Mouse (Mus musculus) liver, embryonic 13.5 days (tissue): ENCODE results near the gene Wwox. TPM values are rescaled to one million over a fixed set of nuclear protein-coding genes. Genes with fewer than 3 reads are reported as not detected.

Experiments used
- ATAC-seq: fragments of 200-750 bp; cut with Nextera tagmentation; 2 replicates; pipeline ENCODE4 v1.8.0; 2017; ENCODE audit warnings: low read depth, mild to moderate bottlenecking, moderate number of reproducible peaks, moderate library complexity
- DNase-seq: peaks from one replicate; pipeline ENCODE4 v3.0.0; 2022
- H3K27ac ChIP-seq: fragments of 300-500 bp; sonication (generic); 2 replicates; pipeline ENCODE4 v1.5.1; 2015; ENCODE audit warnings: moderate library complexity, mild to moderate bottlenecking, inconsistent platforms
- H3K27me3 ChIP-seq: fragments of 300-500 bp; sonication (generic); 2 replicates; pipeline ENCODE4 v1.6.1; 2015; ENCODE audit warnings: mild to moderate bottlenecking, inconsistent platforms
- H3K36me3 ChIP-seq: fragments of 300-500 bp; sonication (generic); 2 replicates; pipeline ENCODE4 v1.6.1; 2015; ENCODE audit warnings: mild to moderate bottlenecking, inconsistent platforms
- H3K4me1 ChIP-seq: fragments of 300-500 bp; sonication (generic); replicated peaks from 2 replicates; pipeline ENCODE4 v1.6.1; 2015; ENCODE audit warnings: inconsistent platforms
- H3K4me2 ChIP-seq: fragments of 300-500 bp; sonication (generic); 2 replicates; pipeline ENCODE4 v1.6.1; 2015; ENCODE audit warnings: inconsistent platforms, mild to moderate bottlenecking, moderate library complexity
- H3K4me3 ChIP-seq: fragments of 300-500 bp; sonication (generic); replicated peaks from 2 replicates; pipeline ENCODE4 v1.5.1; 2015; ENCODE audit warnings: mild to moderate bottlenecking, inconsistent platforms
- H3K9ac ChIP-seq: fragments of 300-500 bp; sonication (generic); 2 replicates; pipeline ENCODE4 v1.6.1; 2015; ENCODE audit warnings: mild to moderate bottlenecking, inconsistent platforms
- H3K9me3 ChIP-seq: fragments of 300-500 bp; sonication (generic); replicated peaks from 2 replicates; pipeline ENCODE4 v1.6.1; 2016; ENCODE audit warnings: inconsistent platforms
- WGBS: fragments of 180-500 bp; shearing (Covaris S2); methylation state at CpG from one replicate; pipeline ENCODE4 v1.1.7; 2015; ENCODE audit not compliant: insufficient replicate concordance; 5-methylcytosine and 5-hydroxymethylcytosine counted together
- polyA plus RNA-seq: library from polyadenylated mRNA; unstranded; fragments of >200 nt; fragmentation: Nextera tagmentation; extraction: Ambion mirVana; gene quantifications from 2 replicates; pipeline ENCODE4 v1.2.1, GENCODE M21; 2015

Wwox gene
- polyA plus RNA-seq, 1 experiment from 2014 or later: 4.0 TPM

DNA sequence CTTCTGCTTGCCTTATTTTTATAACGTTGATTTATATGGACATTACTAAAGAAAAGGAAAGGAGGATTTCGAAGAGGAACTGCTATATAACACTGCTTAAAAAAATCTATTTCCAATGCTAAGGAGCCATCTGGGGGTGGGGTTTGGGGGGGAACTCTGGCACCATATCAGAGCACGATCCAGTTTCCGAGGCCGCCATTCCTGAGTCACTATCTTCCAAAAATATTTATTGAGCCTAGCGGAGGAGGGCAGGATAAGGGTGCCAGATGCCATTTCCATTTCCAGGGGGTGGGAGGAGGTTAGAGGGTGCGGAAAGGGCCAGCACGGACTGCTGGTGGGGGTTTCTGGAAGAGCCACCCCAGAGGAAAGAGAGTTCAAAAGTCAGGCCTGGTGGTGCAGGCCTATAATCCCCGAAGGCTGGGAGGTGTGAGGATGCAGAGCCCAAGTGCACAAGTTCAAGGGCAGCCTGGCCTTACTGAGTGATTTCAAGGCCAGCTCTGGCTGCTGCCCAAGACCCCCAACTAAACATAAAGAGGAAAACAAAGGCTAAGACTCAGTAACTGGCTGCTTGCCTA is 658.6 kb downstream of the Wwox start:
- Histone ChIP-seq H3K4me3 (no peak overlapping the region), H3K9me3 (no peaks in the 10 kb centered on the region), H3K27me3 (no peaks in the 10 kb centered on the region), H3K9ac (no peak overlapping the region), H3K4me2 (no peak overlapping the region), H3K4me1 (no peaks in the 10 kb centered on the region), H3K27ac (no peak overlapping the region), H3K36me3 (no peaks in the 10 kb centered on the region)
- no peak for ATAC-seq
- DNase-seq: no peak
- WGBS: 68% methylated on average over 9 of the region's 9 CpGs

DNA sequence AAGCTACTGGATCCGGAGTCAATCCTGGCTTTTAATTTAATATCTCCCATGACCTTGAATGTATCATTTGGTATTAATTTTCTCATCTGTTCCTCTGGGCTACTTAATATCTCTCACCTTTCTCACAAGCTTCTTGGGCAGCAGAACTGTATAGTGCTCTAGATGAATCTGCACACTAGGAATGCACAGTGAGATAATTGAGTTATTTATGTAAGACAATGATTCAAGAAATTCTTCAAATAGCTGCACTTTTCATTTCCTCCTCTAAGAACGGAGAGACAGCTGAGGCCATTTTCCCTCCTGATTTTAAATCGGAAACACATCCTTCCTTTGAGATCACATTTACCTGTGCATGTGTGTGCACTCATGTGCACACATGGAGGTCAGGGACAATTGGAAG is 669.9 kb downstream of the Wwox start:
- Histone ChIP-seq H3K27ac (no peak overlapping the region), H3K9ac (no peak overlapping the region), H3K4me2 (no peak overlapping the region), H3K9me3 (no peaks in the 10 kb centered on the region), H3K4me3 (no peak overlapping the region), H3K4me1 (no peaks in the 10 kb centered on the region), H3K36me3 (no peaks in the 10 kb centered on the region), H3K27me3 (no peaks in the 10 kb centered on the region)
- ATAC-seq (no peak), DNase-seq (no peak)
- 63% methylated on average over 3 of the region's 3 CpGs for WGBS

DNA sequence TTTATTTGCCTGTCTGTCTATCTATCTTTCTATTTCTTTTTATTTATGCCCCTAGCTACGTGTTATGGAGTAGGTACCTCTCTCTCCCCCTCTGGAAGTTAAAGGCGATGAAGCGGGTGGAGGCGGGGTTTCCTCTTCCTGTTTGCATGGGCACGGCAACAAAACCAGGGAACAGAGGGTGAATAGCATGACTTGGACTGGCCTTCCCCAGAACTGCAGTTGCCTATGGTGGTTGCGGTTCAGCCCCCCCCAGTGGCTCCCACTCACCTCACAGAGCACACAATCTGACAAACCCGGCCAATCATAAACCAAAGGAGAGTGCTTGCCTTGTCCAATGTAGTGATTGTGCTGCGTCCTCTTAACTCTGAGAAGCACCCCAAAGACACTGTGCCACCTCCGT is 671.0 kb downstream of the Wwox start:
- no peaks in the 10 kb centered on the region for H3K4me1 ChIP-seq
- H3K27me3 ChIP-seq: no peaks in the 10 kb centered on the region
- H3K27ac ChIP-seq: no peak overlapping the region
- H3K4me2 ChIP-seq: no peak overlapping the region
- no peak overlapping the region for H3K9ac ChIP-seq
- H3K9me3 ChIP-seq: no peaks in the 10 kb centered on the region
- DNase-seq: no peak
- H3K4me3 ChIP-seq: no peak overlapping the region
- H3K36me3 ChIP-seq: no peaks in the 10 kb centered on the region
- 38% methylated on average over 9 of the region's 9 CpGs for WGBS
- ATAC-seq: no peak

DNA sequence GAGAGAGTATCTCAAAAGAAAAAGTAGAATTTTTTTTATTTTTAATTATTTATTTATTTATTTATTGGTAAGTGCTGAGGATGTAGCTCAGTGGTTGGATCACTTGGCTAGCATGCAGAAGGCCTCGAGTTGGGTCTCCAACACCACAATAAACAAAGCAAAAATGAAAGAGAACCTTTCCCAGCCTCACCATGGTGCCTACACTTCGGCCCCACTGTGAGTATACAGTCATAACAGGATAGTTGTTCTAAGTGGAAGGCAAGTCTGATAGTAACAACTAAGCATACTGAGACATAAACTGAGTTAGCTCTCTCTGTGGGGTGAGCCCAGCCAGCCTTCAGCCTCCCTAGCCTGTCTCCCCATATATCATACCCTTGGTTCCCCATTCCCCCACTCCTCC is 672.6 kb downstream of the Wwox start:
- no peaks in the 10 kb centered on the region for H3K36me3 ChIP-seq
- no peak for ATAC-seq
- no peak for DNase-seq
- WGBS: 68% methylated on average over 2 of the region's 2 CpGs
- H3K4me3 ChIP-seq: no peak overlapping the region
- H3K9ac ChIP-seq: no peak overlapping the region
- no peaks in the 10 kb centered on the region for H3K4me1 ChIP-seq
- H3K4me2 ChIP-seq: no peak overlapping the region
- no peaks in the 10 kb centered on the region for H3K9me3 ChIP-seq
- H3K27me3 ChIP-seq: no peaks in the 10 kb centered on the region
- H3K27ac ChIP-seq: no peak overlapping the region

DNA sequence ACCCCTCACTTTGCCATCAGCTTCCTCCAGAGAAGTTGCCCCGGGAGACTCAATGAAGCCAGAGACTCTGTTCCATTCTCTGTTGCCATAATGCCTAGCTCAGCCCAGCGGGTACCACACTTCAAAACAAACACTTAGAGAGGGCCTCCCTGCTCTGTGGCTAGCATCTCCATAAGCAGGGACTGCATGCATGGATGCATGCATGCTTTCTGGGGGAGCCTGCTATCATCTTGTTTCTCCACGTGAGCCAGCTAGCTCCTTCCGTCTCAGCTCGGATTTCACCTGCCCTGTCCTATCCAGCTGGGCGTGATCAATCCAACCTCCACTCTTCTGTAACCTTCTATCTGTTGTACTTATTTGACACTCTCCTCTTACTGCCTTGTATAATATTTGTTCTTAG is 675.0 kb downstream of the Wwox start:
- ATAC-seq (no peak), DNase-seq (no peak)
- H3K9ac ChIP-seq: no peak overlapping the region
- no peak overlapping the region for H3K27ac ChIP-seq
- no peak overlapping the region for H3K4me3 ChIP-seq
- H3K27me3 ChIP-seq: no peaks in the 10 kb centered on the region
- H3K9me3 ChIP-seq: no peaks in the 10 kb centered on the region
- WGBS: 47% methylated on average over 6 of the region's 6 CpGs
- no peak overlapping the region for H3K4me2 ChIP-seq
- H3K4me1 ChIP-seq: no peaks in the 10 kb centered on the region
- no peaks in the 10 kb centered on the region for H3K36me3 ChIP-seq

DNA sequence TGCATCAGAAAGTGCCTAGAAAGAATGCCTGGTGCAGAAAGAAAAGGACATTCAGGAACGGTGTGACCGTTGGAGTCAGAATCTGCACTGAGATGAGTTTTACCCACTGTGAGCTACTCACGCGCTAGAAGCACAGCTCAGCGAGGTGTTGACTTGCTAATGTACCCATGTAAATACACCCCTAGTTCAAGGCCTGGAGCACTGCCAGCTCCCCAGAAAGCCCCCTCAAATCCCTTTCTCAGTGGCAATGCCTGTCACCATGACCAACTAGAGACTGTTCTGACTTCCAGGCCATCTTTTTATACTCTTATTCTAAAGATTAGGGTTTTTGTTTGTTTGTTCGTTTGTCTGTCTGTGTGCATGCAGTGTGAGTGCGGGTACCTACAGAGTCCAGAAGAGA is 686.6 kb downstream of the Wwox start:
- Histone ChIP-seq H3K4me1 (no peaks in the 10 kb centered on the region), H3K27me3 (no peaks in the 10 kb centered on the region), H3K9me3 (no peaks in the 10 kb centered on the region), H3K27ac (no peak overlapping the region), H3K9ac (no peak overlapping the region), H3K4me3 (no peak overlapping the region), H3K36me3 (no peaks in the 10 kb centered on the region), H3K4me2 (no peak overlapping the region)
- WGBS: 68% methylated on average over 7 of the region's 7 CpGs
- ATAC-seq (no peak), DNase-seq (no peak)

DNA sequence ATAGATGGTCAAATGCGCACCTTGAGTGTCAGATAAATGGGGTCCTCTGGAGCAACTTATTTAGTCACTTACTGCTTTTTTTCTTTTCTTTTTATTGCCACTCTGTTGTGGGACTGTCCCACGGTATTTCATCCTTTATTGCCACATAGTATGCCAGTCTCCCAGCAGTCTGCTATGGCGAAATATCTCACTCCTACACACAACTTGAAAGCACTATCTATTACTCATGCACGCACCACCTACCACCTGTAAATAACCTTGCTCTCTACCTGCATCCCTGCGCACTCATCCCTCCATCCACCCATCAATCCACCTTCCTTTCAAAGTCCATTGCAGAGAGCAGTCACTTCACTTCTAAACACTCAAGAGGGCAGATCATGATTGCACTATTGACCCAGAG is 687.2 kb downstream of the Wwox start:
- Histone ChIP-seq H3K9ac (no peak overlapping the region), H3K27me3 (no peaks in the 10 kb centered on the region), H3K27ac (no peak overlapping the region), H3K4me2 (no peak overlapping the region), H3K4me1 (no peaks in the 10 kb centered on the region), H3K9me3 (no peaks in the 10 kb centered on the region), H3K4me3 (no peak overlapping the region), H3K36me3 (no peaks in the 10 kb centered on the region)
- DNase-seq (no peak), ATAC-seq (no peak)
- WGBS: 58% methylated on average over 5 of the region's 5 CpGs

DNA sequence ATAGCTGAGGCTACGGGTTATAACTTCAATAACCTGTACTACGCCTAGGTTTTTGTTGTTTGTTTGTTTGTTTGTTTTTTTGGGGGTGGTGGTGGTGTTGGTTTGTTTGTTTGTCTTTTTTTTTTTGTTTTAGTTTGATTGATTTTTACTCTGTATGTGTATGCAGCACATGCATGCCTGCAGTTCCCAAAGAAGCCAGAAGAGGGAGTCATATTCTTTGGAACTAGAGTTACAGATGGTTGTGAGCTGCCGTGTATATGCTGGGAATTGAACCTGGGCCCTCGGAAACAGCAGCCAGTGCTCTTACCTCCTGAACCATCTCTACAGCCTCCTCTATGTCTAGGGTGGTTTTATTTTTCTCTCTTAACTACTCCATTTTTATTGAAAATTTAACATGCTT is 689.9 kb downstream of the Wwox start:
- 80% methylated on average over 4 of the region's 4 CpGs for WGBS

DNA sequence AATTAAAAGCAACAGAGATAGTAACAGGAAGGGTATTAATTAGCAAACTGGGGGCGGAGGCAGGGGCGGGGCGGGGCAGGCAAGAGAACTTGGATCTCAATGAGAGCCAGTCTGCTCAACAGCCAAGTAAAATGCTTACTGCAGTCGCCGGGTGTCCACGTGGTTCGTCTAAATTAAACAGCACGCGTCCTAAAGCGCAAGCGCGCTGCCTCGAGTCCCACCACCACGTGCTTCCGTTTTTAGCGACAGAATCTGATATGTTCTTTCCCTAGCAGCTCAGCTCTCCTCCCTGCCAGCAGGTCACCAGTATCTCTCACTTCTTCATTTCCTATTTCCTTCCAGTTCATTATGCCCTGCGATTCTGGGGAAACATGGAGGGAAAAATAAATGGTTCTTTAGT is 693.7 kb downstream of the Wwox start:
- DNase-seq: no peak

More for the DNA sequence above, 689.9 kb downstream of the Wwox start:
- no peak overlapping the region for H3K9ac ChIP-seq
- no peaks in the 10 kb centered on the region for H3K4me1 ChIP-seq
- no peaks in the 10 kb centered on the region for H3K9me3 ChIP-seq
- H3K4me2 ChIP-seq: no peak overlapping the region
- H3K36me3 ChIP-seq: no peaks in the 10 kb centered on the region
- no peak overlapping the region for H3K27ac ChIP-seq
- no peaks in the 10 kb centered on the region for H3K27me3 ChIP-seq
- H3K4me3 ChIP-seq: no peak overlapping the region
- ATAC-seq (no peak), DNase-seq (no peak)

DNA sequence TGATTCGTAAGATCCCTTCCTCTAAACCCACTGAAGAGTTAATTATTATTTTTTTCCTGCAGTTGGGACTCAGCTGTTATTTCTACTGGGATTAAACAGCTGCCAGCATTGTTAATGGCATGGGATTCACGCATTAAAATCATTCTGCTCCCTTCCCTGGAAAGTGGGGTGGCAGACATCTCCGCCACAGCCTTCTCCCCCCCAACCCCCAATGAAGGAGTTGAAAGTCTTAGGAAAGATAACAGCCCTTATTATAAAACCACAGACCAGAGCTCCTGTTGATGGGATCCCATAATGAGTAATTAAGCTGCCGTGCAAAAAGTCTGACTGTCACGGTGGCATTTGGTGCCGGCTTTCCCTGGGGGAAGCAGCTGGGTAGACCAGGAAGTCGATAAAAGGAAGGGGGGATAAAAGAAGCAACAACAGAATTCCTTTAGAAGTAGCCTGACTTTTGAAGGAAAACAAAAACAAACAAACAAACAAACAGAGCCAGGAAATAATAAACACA is 694.3 kb downstream of the Wwox start:
- no peak overlapping the region for H3K4me2 ChIP-seq
- WGBS: 43% methylated on average over 7 of the region's 7 CpGs
- DNase-seq (no peak), ATAC-seq (no peak)
- H3K4me3 ChIP-seq: no peak overlapping the region
- no peaks in the 10 kb centered on the region; the same call in 1 of the 2 replicates for H3K9me3 ChIP-seq
- H3K27ac ChIP-seq: no peak overlapping the region
- H3K4me1 ChIP-seq: no peaks in the 10 kb centered on the region
- no peaks in the 10 kb centered on the region for H3K36me3 ChIP-seq
- H3K9ac ChIP-seq: no peak overlapping the region
- H3K27me3 ChIP-seq: no peaks in the 10 kb centered on the region

More for the DNA sequence above, 693.7 kb downstream of the Wwox start:
- Histone ChIP-seq H3K27me3 (no peaks in the 10 kb centered on the region), H3K9me3 (no peaks in the 10 kb centered on the region; the same call in 1 of the 2 replicates), H3K4me3 (no peak overlapping the region), H3K36me3 (no peaks in the 10 kb centered on the region), H3K4me2 (no peak overlapping the region), H3K4me1 (no peaks in the 10 kb centered on the region), H3K27ac (no peak overlapping the region), H3K9ac (no peak overlapping the region)
- ATAC-seq: no peak
- WGBS: 51% methylated on average over 17 of the region's 17 CpGs

DNA sequence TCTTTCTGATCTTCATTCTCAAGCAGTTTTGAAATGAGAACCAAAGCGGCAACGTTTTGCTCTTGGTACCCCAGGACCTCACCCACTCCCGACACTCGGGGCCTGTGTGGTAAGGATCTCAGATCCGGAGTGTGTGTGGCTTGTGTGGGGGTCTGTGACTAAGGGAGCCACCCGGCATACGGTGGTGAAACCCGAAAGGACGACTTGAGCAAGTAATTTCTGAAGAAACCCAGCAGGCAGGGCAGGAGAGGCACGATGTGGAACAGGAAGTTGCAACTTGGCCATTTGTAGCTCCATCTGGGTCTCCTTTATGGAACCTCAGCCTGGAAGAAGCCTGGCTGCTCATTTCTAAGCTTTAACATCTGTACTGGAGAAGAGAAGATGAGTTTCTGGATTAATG is 697.4 kb downstream of the Wwox start:
- Histone ChIP-seq H3K9ac (no peak overlapping the region), H3K9me3 (no peaks in the 10 kb centered on the region; the same call in 1 of the 2 replicates), H3K4me1 (no peaks in the 10 kb centered on the region), H3K27ac (no peak overlapping the region), H3K27me3 (no peaks in the 10 kb centered on the region), H3K4me2 (no peak overlapping the region), H3K4me3 (no peak overlapping the region), H3K36me3 (no peaks in the 10 kb centered on the region)
- WGBS: 73% methylated on average over 10 of the region's 10 CpGs
- DNase-seq: no peak
- no peak for ATAC-seq

DNA sequence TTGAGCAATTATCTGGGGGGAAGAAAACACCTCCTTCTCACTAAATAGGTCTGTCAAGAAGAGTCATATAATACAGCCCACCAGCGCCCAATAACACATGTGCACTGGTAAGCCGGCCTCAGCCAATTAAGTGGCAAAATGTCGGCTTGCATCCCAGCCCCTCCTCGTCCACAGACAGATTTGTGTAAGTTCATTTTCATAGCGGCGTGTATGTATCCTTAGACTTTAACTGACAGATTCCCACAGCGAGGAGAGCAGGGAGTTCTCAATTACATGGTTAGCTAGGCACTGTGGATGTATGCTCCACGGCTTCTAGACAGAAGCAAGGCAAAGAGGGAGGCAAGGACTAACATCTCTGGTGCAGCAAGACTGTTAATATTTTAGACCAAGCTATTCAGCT is 702.2 kb downstream of the Wwox start:
- Histone ChIP-seq H3K27ac (no peak overlapping the region), H3K4me1 (no peaks in the 10 kb centered on the region; the same call in 1 of the 2 replicates), H3K4me3 (no peak overlapping the region), H3K9me3 (no peaks in the 10 kb centered on the region), H3K27me3 (no peaks in the 10 kb centered on the region), H3K9ac (no peak overlapping the region), H3K36me3 (no peaks in the 10 kb centered on the region), H3K4me2 (no peak overlapping the region)
- DNase-seq (no peak), ATAC-seq (no peak)
- WGBS: 75% methylated on average over 8 of the region's 8 CpGs
